19 mouse cellular contexts compared by ENCODE assay signal in the genomic region with DNA sequence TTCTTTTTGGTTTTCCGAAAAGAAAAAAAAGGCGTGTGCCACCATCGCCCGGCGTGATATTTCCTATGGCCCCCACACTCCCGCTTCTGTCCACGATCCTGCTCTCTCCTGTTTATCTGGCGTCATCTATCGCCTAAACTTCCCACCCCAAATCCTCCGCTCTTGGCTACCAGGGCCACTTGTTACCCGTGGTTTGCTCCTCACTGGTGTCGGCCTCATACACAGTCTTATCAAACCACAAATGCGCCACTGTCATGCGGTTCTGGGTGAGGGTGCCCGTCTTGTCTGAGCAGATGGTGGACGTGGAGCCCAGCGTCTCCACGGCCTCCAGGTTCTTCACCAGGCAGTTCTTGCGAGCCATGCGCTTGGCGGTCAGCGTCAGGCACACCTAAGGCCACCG. TPM values are rescaled to one million over a fixed set of nuclear protein-coding genes. Genes with fewer than 3 reads are reported as not detected.
DNase-seq lines count a peak whose midpoint lies in the region; ATAC-seq and TF ChIP-seq lines count a peak whose summit lies in the region.
"Not testable (repeated sequence)": the region's sequence is repeated elsewhere in the genome, so short reads cannot be mapped to it uniquely, and the experiment has no call there.
"Had no signal": no experiment of that assay in that cellular context is flagged by ENCODE, and none has a peak within 500 bp of the region (broad histone marks: within the 10 kb centered on the region; RNA-seq: fewer than 3 reads in every experiment).

No protein-coding gene starts in this region.

- not testable (repeated sequence) for DNase-seq in embryonic facial prominence, embryonic 10.5 days (ENCODE audit: low spot score); forebrain, embryonic 14.5 days (ENCODE audit: low spot score); hindbrain, postnatal 0 days (ENCODE audit: low spot score)

- not testable (repeated sequence) for ATAC-seq in forebrain, embryonic 14.5 days; heart, embryonic 16.5 days (replicated peaks; ENCODE audit: extremely low read depth, insufficient read depth, low FRiP score); hindbrain, postnatal 0 days; limb, embryonic 15.5 days (ENCODE audit: insufficient number of reproducible peaks, low FRiP score, low TSS enrichment, low read depth); lung, embryonic 15.5 days (ENCODE audit: borderline replicate concordance, extremely low read depth, low FRiP score, low TSS enrichment); neural tube, embryonic 12.5 days (ENCODE audit: low FRiP score, low read depth)

- peaks cover 18% of the 10 kb centered on the region for H3K4me1 ChIP-seq in embryonic facial prominence, embryonic 10.5 days
- H3K4me1 ChIP-seq in forebrain, embryonic 14.5 days (ENCODE audit: control insufficient read depth, insufficient read depth, low read length), result peaks cover 12% of the 10 kb centered on the region; the same call in 1 of the 2 replicates
- peaks cover 17% of the 10 kb centered on the region for H3K4me1 ChIP-seq in heart, embryonic 16.5 days (ENCODE audit: control insufficient read depth, insufficient read depth, low read length)
- H3K4me1 ChIP-seq in hindbrain, postnatal 0 days (ENCODE audit: insufficient read depth, low read length); limb, embryonic 15.5 days; lung, embryonic 15.5 days; neural tube, embryonic 12.5 days: not testable (repeated sequence)

- 36% methylated on average over 23 of the region's 23 CpGs for WGBS in embryonic facial prominence, embryonic 10.5 days
- 56% methylated on average over 23 of the region's 23 CpGs for WGBS in forebrain, embryonic 14.5 days
- 50% methylated on average over 23 of the region's 23 CpGs for WGBS in heart, embryonic 16.5 days
- 54% methylated on average over 23 of the region's 23 CpGs for WGBS in hindbrain, postnatal 0 days
- WGBS in limb, embryonic 15.5 days, result 43% methylated on average over 23 of the region's 23 CpGs
- 35% methylated on average over 23 of the region's 23 CpGs for WGBS in lung, embryonic 15.5 days
- 51% methylated on average over 23 of the region's 23 CpGs for WGBS in neural tube, embryonic 12.5 days

- H3K36me3 ChIP-seq in embryonic facial prominence, embryonic 10.5 days (replicated peaks); forebrain, embryonic 14.5 days (ENCODE audit: control insufficient read depth, insufficient read depth, low read length); heart, embryonic 16.5 days (ENCODE audit: control insufficient read depth, insufficient read depth); hindbrain, postnatal 0 days (ENCODE audit: insufficient read depth, low read length); limb, embryonic 15.5 days; lung, embryonic 15.5 days; neural tube, embryonic 12.5 days: not testable (repeated sequence)

- not testable (repeated sequence) for TF ChIP-seq CTCF in hindbrain, postnatal 0 days (IDR thresholded peaks at IDR 0.05; ENCODE audit: low read depth)

- peak overlapping the region; percentile 8; the same call in 1 of the 2 replicates for H3K4me3 ChIP-seq in embryonic facial prominence, embryonic 10.5 days
- H3K4me3 ChIP-seq in forebrain, embryonic 14.5 days (ENCODE audit: low read depth, low read length); heart, embryonic 16.5 days (ENCODE audit: low read length); hindbrain, postnatal 0 days (ENCODE audit: low read length); limb, embryonic 15.5 days; neural tube, embryonic 12.5 days: not testable (repeated sequence)
- 0 out of 2 replicates have a peak overlapping the region, but pooled peaks have one; percentile 11 for H3K4me3 ChIP-seq in lung, embryonic 15.5 days

- H3K9me3 ChIP-seq in embryonic facial prominence, embryonic 10.5 days; forebrain, embryonic 14.5 days (replicated peaks; ENCODE audit: control insufficient read depth, low read length); heart, embryonic 16.5 days (replicated peaks; ENCODE audit: control insufficient read depth, low read length); hindbrain, postnatal 0 days (ENCODE audit: low read length); limb, embryonic 15.5 days; lung, embryonic 15.5 days; neural tube, embryonic 12.5 days: not testable (repeated sequence)

- H3K9ac ChIP-seq in forebrain, embryonic 14.5 days (ENCODE audit: low read length); heart, embryonic 16.5 days (ENCODE audit: low read length); hindbrain, postnatal 0 days (replicated peaks; ENCODE audit: low read length); limb, embryonic 15.5 days; lung, embryonic 15.5 days; neural tube, embryonic 12.5 days: not testable (repeated sequence)

- H3K27ac ChIP-seq in embryonic facial prominence, embryonic 10.5 days (replicated peaks); forebrain, embryonic 14.5 days (ENCODE audit: low read depth, low read length); heart, embryonic 16.5 days (ENCODE audit: low read length); hindbrain, postnatal 0 days; limb, embryonic 15.5 days; lung, embryonic 15.5 days; neural tube, embryonic 12.5 days: not testable (repeated sequence)

- H3K27me3 ChIP-seq in embryonic facial prominence, embryonic 10.5 days (replicated peaks; ENCODE audit: low read depth, poor library complexity, severe bottlenecking), result peaks cover 46% of the 10 kb centered on the region
- not testable (repeated sequence) for H3K27me3 ChIP-seq in forebrain, embryonic 14.5 days (replicated peaks; ENCODE audit: control insufficient read depth, insufficient read depth, low read length); heart, embryonic 16.5 days (ENCODE audit: control insufficient read depth, insufficient read depth, low read length); hindbrain, postnatal 0 days (ENCODE audit: insufficient read depth, low read length); neural tube, embryonic 12.5 days (replicated peaks)
- H3K27me3 ChIP-seq in limb, embryonic 15.5 days, result peaks cover 16% of the 10 kb centered on the region; the same call in 1 of the 2 replicates
- H3K27me3 ChIP-seq in lung, embryonic 15.5 days, result peaks cover 22% of the 10 kb centered on the region

- H3K4me2 ChIP-seq in forebrain, embryonic 14.5 days (ENCODE audit: low read length), result peak overlapping the region; percentile 20; the same call in 1 of the 2 replicates
- H3K4me2 ChIP-seq in heart, embryonic 16.5 days (ENCODE audit: low read depth, low read length), result peak overlapping the region; percentile 47
- H3K4me2 ChIP-seq in hindbrain, postnatal 0 days (ENCODE audit: low read depth, low read length), result 0 out of 2 replicates have a peak overlapping the region, but pooled peaks have one; percentile 10
- 0 out of 2 replicates have a peak overlapping the region, but pooled peaks have one; percentile 8 for H3K4me2 ChIP-seq in limb, embryonic 15.5 days
- H3K4me2 ChIP-seq in lung, embryonic 15.5 days, result peak overlapping the region; percentile 39
- peak overlapping the region; percentile 30; the same call in 1 of the 2 replicates for H3K4me2 ChIP-seq in neural tube, embryonic 12.5 days (replicated peaks)

RNA-seq across cellular contexts. Expression of gene Atp1a4, which starts 13.6 kb away (rescaled TPM):
- polyA plus RNA-seq in embryonic facial prominence, embryonic 10.5 days (2016; fragmentation: Nextera tagmentation; extraction: Ambion mirVana), result not detected in 2 replicates
- polyA plus RNA-seq in forebrain, embryonic 14.5 days (2014; fragmentation: Nextera tagmentation; extraction: Ambion mirVana), result 0.08 and 0.12 TPM in 2 replicates
- 0.16 and 0.17 TPM in 2 replicates for polyA plus RNA-seq in heart, embryonic 16.5 days (2015; fragmentation: Nextera tagmentation; extraction: Ambion mirVana)
- total RNA-seq in hindbrain, postnatal 0 days (2014; rRNA removed), result 0.10 TPM in 1 of 2 replicates, not detected in the other
- 0.05 TPM in 1 of 2 replicates, not detected in the other for polyA plus RNA-seq in hindbrain, postnatal 0 days (2015; fragmentation: Nextera tagmentation; extraction: Ambion mirVana)
- polyA plus RNA-seq in limb, embryonic 15.5 days (2015; fragmentation: Nextera tagmentation; extraction: Ambion mirVana), result not detected in 2 replicates
- not detected in 2 replicates for polyA plus RNA-seq in lung, embryonic 15.5 days (2015; fragmentation: Nextera tagmentation; extraction: Ambion mirVana)
- polyA plus RNA-seq in neural tube, embryonic 12.5 days (2016; fragmentation: Nextera tagmentation; extraction: Ambion mirVana), result not detected in 2 replicates
- total RNA-seq: heart, postnatal 14 days; layer of hippocampus, postnatal 25 days; left cerebral cortex, postnatal 14 days; MEL had no signal
- polyA plus RNA-seq: C2C12; cortical plate, adult 2 months; forebrain, embryonic 16.5 days; inflammation-experienced regulatory T-cells, adult 6 months; kidney, embryonic 14.5 days; liver, embryonic 16.5 days; midbrain, embryonic 15.5 days; thymus, postnatal 0 days had no signal

RNA-seq across cellular contexts. Expression of gene Igsf8, which starts 16.8 kb away (rescaled TPM):
- polyA plus RNA-seq in embryonic facial prominence, embryonic 10.5 days (2016; fragmentation: Nextera tagmentation; extraction: Ambion mirVana), result 33.7 and 39.5 TPM in 2 replicates
- 132 and 147 TPM in 2 replicates for polyA plus RNA-seq in forebrain, embryonic 14.5 days (2014; fragmentation: Nextera tagmentation; extraction: Ambion mirVana)
- 25.3 and 30.6 TPM in 2 replicates for polyA plus RNA-seq in heart, embryonic 16.5 days (2015; fragmentation: Nextera tagmentation; extraction: Ambion mirVana)
- total RNA-seq in hindbrain, postnatal 0 days (2014; rRNA removed), result 136 and 150 TPM in 2 replicates
- polyA plus RNA-seq in hindbrain, postnatal 0 days (2015; fragmentation: Nextera tagmentation; extraction: Ambion mirVana), result 90.2 and 90.8 TPM in 2 replicates
- 51.4 and 62.7 TPM in 2 replicates for polyA plus RNA-seq in limb, embryonic 15.5 days (2015; fragmentation: Nextera tagmentation; extraction: Ambion mirVana)
- polyA plus RNA-seq in lung, embryonic 15.5 days (2015; fragmentation: Nextera tagmentation; extraction: Ambion mirVana), result 46.2 and 49.4 TPM in 2 replicates
- polyA plus RNA-seq in neural tube, embryonic 12.5 days (2016; fragmentation: Nextera tagmentation; extraction: Ambion mirVana), result 165 and 171 TPM in 2 replicates

RNA-seq across cellular contexts. Expression of gene Casq1, which starts 25.0 kb away (rescaled TPM):
- polyA plus RNA-seq in embryonic facial prominence, embryonic 10.5 days (2016; fragmentation: Nextera tagmentation; extraction: Ambion mirVana), result 1.6 TPM in 2 replicates
- 3.8 and 4.0 TPM in 2 replicates for polyA plus RNA-seq in forebrain, embryonic 14.5 days (2014; fragmentation: Nextera tagmentation; extraction: Ambion mirVana)
- polyA plus RNA-seq in heart, embryonic 16.5 days (2015; fragmentation: Nextera tagmentation; extraction: Ambion mirVana), result 106 and 108 TPM in 2 replicates
- total RNA-seq in hindbrain, postnatal 0 days (2014; rRNA removed), result 0.78 and 2.4 TPM in 2 replicates
- 1.7 and 2.0 TPM in 2 replicates for polyA plus RNA-seq in hindbrain, postnatal 0 days (2015; fragmentation: Nextera tagmentation; extraction: Ambion mirVana)
- 18.0 and 55.9 TPM in 2 replicates for polyA plus RNA-seq in limb, embryonic 15.5 days (2015; fragmentation: Nextera tagmentation; extraction: Ambion mirVana)
- 8.5 and 10.0 TPM in 2 replicates for polyA plus RNA-seq in lung, embryonic 15.5 days (2015; fragmentation: Nextera tagmentation; extraction: Ambion mirVana)
- polyA plus RNA-seq in neural tube, embryonic 12.5 days (2016; fragmentation: Nextera tagmentation; extraction: Ambion mirVana), result 2.1 TPM in 2 replicates
- total RNA-seq: MEL had no signal
- polyA plus RNA-seq: inflammation-experienced regulatory T-cells, adult 6 months had no signal

RNA-seq across cellular contexts. Expression of gene Pea15a, which starts 38.0 kb away (rescaled TPM):
- 123 and 138 TPM in 2 replicates for polyA plus RNA-seq in embryonic facial prominence, embryonic 10.5 days (2016; fragmentation: Nextera tagmentation; extraction: Ambion mirVana)
- polyA plus RNA-seq in forebrain, embryonic 14.5 days (2014; fragmentation: Nextera tagmentation; extraction: Ambion mirVana), result 433 and 436 TPM in 2 replicates
- polyA plus RNA-seq in heart, embryonic 16.5 days (2015; fragmentation: Nextera tagmentation; extraction: Ambion mirVana), result 181 and 193 TPM in 2 replicates
- total RNA-seq in hindbrain, postnatal 0 days (2014; rRNA removed), result 289 and 309 TPM in 2 replicates
- polyA plus RNA-seq in hindbrain, postnatal 0 days (2015; fragmentation: Nextera tagmentation; extraction: Ambion mirVana), result 503 and 511 TPM in 2 replicates
- 136 and 153 TPM in 2 replicates for polyA plus RNA-seq in limb, embryonic 15.5 days (2015; fragmentation: Nextera tagmentation; extraction: Ambion mirVana)
- polyA plus RNA-seq in lung, embryonic 15.5 days (2015; fragmentation: Nextera tagmentation; extraction: Ambion mirVana), result 142 and 146 TPM in 2 replicates
- 293 and 305 TPM in 2 replicates for polyA plus RNA-seq in neural tube, embryonic 12.5 days (2016; fragmentation: Nextera tagmentation; extraction: Ambion mirVana)

RNA-seq across cellular contexts. Expression of gene Atp1a2, which starts 53.2 kb away (rescaled TPM):
- 1.2 and 1.4 TPM in 2 replicates for polyA plus RNA-seq in embryonic facial prominence, embryonic 10.5 days (2016; fragmentation: Nextera tagmentation; extraction: Ambion mirVana)
- 12.9 and 19.8 TPM in 2 replicates for polyA plus RNA-seq in forebrain, embryonic 14.5 days (2014; fragmentation: Nextera tagmentation; extraction: Ambion mirVana)
- 18.7 and 20.7 TPM in 2 replicates for polyA plus RNA-seq in heart, embryonic 16.5 days (2015; fragmentation: Nextera tagmentation; extraction: Ambion mirVana)
- total RNA-seq in hindbrain, postnatal 0 days (2014; rRNA removed), result 546 and 572 TPM in 2 replicates
- 119 and 123 TPM in 2 replicates for polyA plus RNA-seq in hindbrain, postnatal 0 days (2015; fragmentation: Nextera tagmentation; extraction: Ambion mirVana)
- 5.0 and 8.4 TPM in 2 replicates for polyA plus RNA-seq in limb, embryonic 15.5 days (2015; fragmentation: Nextera tagmentation; extraction: Ambion mirVana)
- 5.7 and 6.2 TPM in 2 replicates for polyA plus RNA-seq in lung, embryonic 15.5 days (2015; fragmentation: Nextera tagmentation; extraction: Ambion mirVana)
- 14.5 and 14.9 TPM in 2 replicates for polyA plus RNA-seq in neural tube, embryonic 12.5 days (2016; fragmentation: Nextera tagmentation; extraction: Ambion mirVana)
- total RNA-seq: MEL had no signal
